Mouse (Mus musculus): ENCODE measurements around the gene Sec14l2. TPM values are rescaled to one million over a fixed set of nuclear protein-coding genes. Genes with fewer than 3 reads are reported as not detected.
"Not testable (repeated sequence)": the region's sequence is repeated elsewhere in the genome, so short reads cannot be mapped to it uniquely, and the experiment has no call there.

Sec14l2 gene
- polyA plus RNA-seq, 1 experiment from 2014 or later: 0.48 TPM

DNA sequence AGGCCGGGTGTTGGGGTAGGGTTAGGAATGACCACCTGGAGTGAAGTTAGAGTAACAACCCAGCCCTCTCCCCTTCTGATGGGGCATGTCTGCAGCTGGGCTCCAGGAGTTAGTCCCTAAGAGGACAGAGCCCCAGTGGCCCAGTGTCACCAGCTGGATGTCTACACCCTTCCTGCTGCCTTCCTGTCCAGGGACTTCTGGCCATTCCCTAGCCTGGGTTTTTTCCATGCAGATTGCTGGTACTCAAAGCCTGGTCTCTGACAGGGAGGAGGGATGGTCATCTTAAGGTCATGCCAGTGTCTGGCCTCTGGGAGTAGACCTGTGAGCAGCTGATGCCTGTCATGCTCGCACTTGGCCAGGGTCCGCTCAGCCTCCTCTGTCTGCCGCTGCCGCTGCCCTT lies 24.9 kb upstream of the Sec14l2 start:
- 77% methylated on average over 5 of the region's 5 CpGs for WGBS
- no peaks in the 10 kb centered on the region for H3K27me3 ChIP-seq (replicated peaks)
- ATAC-seq (ENCODE audit: extremely low read depth, insufficient number of reproducible peaks, low FRiP score, low TSS enrichment): no peak
- no peaks in the 10 kb centered on the region for H3K9me3 ChIP-seq
- H3K4me3 ChIP-seq: no peak overlapping the region
- no peak overlapping the region for H3K4me2 ChIP-seq
- no peak overlapping the region for H3K9ac ChIP-seq
- H3K4me1 ChIP-seq: peaks cover 3% of the 10 kb centered on the region; the same call in 1 of the 2 replicates
- no peak overlapping the region for H3K27ac ChIP-seq (replicated peaks)
- H3K36me3 ChIP-seq: peaks cover 42% of the 10 kb centered on the region

DNA sequence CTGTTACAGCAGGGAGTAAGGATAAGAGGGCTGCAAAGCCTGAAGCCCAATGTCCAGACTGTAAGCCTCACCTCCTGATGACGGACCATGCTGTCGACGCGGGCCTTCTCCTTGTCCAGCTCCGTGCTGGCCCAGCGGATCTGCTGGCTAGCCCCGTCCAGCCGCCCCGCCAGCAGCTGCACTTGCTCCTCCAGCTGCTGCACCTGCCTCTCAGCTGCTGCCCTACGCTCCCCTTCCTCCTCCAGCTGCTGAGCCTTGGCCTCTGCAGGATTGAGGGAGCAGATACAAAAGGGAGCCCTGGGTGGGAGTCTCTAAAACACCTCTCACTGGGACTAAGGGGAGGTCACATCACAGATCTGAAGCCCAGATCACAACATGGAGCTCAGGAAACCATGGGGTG lies 23.9 kb upstream of the Sec14l2 start:
- WGBS: 75% methylated on average over 10 of the region's 10 CpGs
- ATAC-seq (ENCODE audit: extremely low read depth, insufficient number of reproducible peaks, low FRiP score, low TSS enrichment): no peak
- H3K9me3 ChIP-seq: no peaks in the 10 kb centered on the region
- no peak overlapping the region for H3K4me2 ChIP-seq
- H3K27me3 ChIP-seq (replicated peaks): no peaks in the 10 kb centered on the region
- peaks cover 53% of the 10 kb centered on the region for H3K36me3 ChIP-seq
- peaks cover 3% of the 10 kb centered on the region; the same call in 1 of the 2 replicates for H3K4me1 ChIP-seq
- no peak overlapping the region for H3K9ac ChIP-seq
- H3K4me3 ChIP-seq: no peak overlapping the region
- no peak overlapping the region for H3K27ac ChIP-seq (replicated peaks)

DNA sequence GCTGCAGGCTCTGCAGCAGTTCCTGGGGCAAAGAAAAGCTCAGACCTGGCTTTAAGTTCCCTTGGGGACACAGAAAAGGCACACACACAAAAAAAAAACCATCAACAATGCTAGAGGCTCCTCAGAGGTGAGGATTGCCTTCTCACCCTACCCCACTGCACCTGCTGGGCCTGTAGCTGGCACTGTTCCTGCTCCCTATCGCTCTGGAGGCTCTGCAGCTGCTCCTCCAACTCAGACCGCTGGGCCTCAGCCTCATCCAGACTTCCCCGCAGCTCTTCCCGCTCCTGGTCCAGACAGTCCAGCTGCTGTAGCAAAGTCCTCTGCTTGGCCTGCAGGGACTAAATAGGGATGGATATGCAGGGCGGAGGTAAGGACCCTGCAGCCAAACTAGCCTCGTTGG lies 23.2 kb upstream of the Sec14l2 start:
- Histone ChIP-seq H3K27me3 (replicated peaks) (no peaks in the 10 kb centered on the region), H3K9ac (no peak overlapping the region), H3K4me1 (peaks cover 3% of the 10 kb centered on the region; the same call in 1 of the 2 replicates), H3K4me2 (no peak overlapping the region), H3K36me3 (peaks cover 56% of the 10 kb centered on the region), H3K9me3 (no peaks in the 10 kb centered on the region), H3K4me3 (no peak overlapping the region), H3K27ac (replicated peaks) (no peak overlapping the region)
- 71% methylated on average over 6 of the region's 6 CpGs for WGBS
- ATAC-seq (ENCODE audit: extremely low read depth, insufficient number of reproducible peaks, low FRiP score, low TSS enrichment): no peak

GRCm38 (mm10) chr11:4143281-4144062 lies 20.3 kb upstream of the Sec14l2 start:
- no peak for ATAC-seq (ENCODE audit: extremely low read depth, insufficient number of reproducible peaks, low FRiP score, low TSS enrichment)

GRCm38 (mm10) chr11:4142352-4142751 lies 19.1 kb upstream of the Sec14l2 start:
- no peaks in the 10 kb centered on the region for H3K9me3 ChIP-seq
- H3K27ac ChIP-seq (replicated peaks): no peak overlapping the region
- WGBS: 80% methylated on average over 4 of the region's 4 CpGs
- peaks cover 80% of the 10 kb centered on the region for H3K36me3 ChIP-seq
- H3K4me1 ChIP-seq: no peaks in the 10 kb centered on the region
- H3K4me3 ChIP-seq: no peak overlapping the region
- no peaks in the 10 kb centered on the region for H3K27me3 ChIP-seq (replicated peaks)
- no peak overlapping the region for H3K4me2 ChIP-seq
- H3K9ac ChIP-seq: no peak overlapping the region
- ATAC-seq (ENCODE audit: extremely low read depth, insufficient number of reproducible peaks, low FRiP score, low TSS enrichment): no peak

More at GRCm38 (mm10) chr11:4143281-4144062, 20.3 kb upstream of the Sec14l2 start:
- Histone ChIP-seq H3K9me3 (no peaks in the 10 kb centered on the region), H3K27me3 (replicated peaks) (no peaks in the 10 kb centered on the region), H3K36me3 (peaks cover 74% of the 10 kb centered on the region), H3K4me1 (peaks cover 3% of the 10 kb centered on the region; the same call in 1 of the 2 replicates), H3K9ac (no peak overlapping the region), H3K4me2 (no peak overlapping the region), H3K27ac (replicated peaks) (no peak overlapping the region), H3K4me3 (no peak overlapping the region)
- WGBS: 83% methylated on average over 21 of the region's 21 CpGs

- Histone ChIP-seq H3K27ac (replicated peaks) (no peak overlapping the region), H3K27me3 (replicated peaks) (no peaks in the 10 kb centered on the region), H3K9me3 (no peaks in the 10 kb centered on the region), H3K4me2 (no peak overlapping the region), H3K36me3 (peaks cover 82% of the 10 kb centered on the region), H3K9ac (no peak overlapping the region), H3K4me3 (no peak overlapping the region), H3K4me1 (peaks cover 6% of the 10 kb centered on the region)
- ATAC-seq (ENCODE audit: extremely low read depth, insufficient number of reproducible peaks, low FRiP score, low TSS enrichment): no peak
Observed at GRCm38 (mm10) chr11:4141505-4141904, 18.3 kb upstream of the Sec14l2 start.

GRCm38 (mm10) chr11:4138964-4139363 lies 15.7 kb upstream of the Sec14l2 start:
- Histone ChIP-seq H3K4me2 (no peak overlapping the region), H3K27ac (replicated peaks) (no peak overlapping the region), H3K27me3 (replicated peaks) (no peaks in the 10 kb centered on the region), H3K4me1 (peaks cover 19% of the 10 kb centered on the region), H3K9ac (no peak overlapping the region), H3K9me3 (no peaks in the 10 kb centered on the region), H3K36me3 (peaks cover 71% of the 10 kb centered on the region), H3K4me3 (no peak overlapping the region)
- no peak for ATAC-seq (ENCODE audit: extremely low read depth, insufficient number of reproducible peaks, low FRiP score, low TSS enrichment)
- 77% methylated on average over 2 of the region's 2 CpGs for WGBS

- Histone ChIP-seq H3K27me3 (replicated peaks) (no peaks in the 10 kb centered on the region), H3K27ac (replicated peaks) (peak within 1 kb of the TSS; percentile 81), H3K4me2 (peak within 1 kb of the TSS; percentile 90), H3K4me1 (peaks cover 19% of the 10 kb centered on the region), H3K36me3 (peaks cover 35% of the 10 kb centered on the region), H3K9me3 (no peaks in the 10 kb centered on the region), H3K9ac (peak within 1 kb of the TSS; percentile 97), H3K4me3 (peak within 1 kb of the TSS; percentile 77)
- 1% methylated on average over 60 of the region's 66 CpGs for WGBS
- peak; percentile 83 for ATAC-seq (ENCODE audit: extremely low read depth, insufficient number of reproducible peaks, low FRiP score, low TSS enrichment)
Observed at GRCm38 (mm10) chr11:4134986-4135935, 12.0 kb upstream of the Sec14l2 start, which contains the start of gene Rnf215. TSS of gene Rnf215 (plus strand) at chr11:4135202.

GRCm38 (mm10) chr11:4134400-4134799 lies 11.2 kb upstream of the Sec14l2 start:
- Histone ChIP-seq H3K27me3 (replicated peaks) (no peaks in the 10 kb centered on the region), H3K4me3 (peak overlapping the region; percentile 77), H3K9ac (peak overlapping the region; percentile 34; the same call in 1 of the 2 replicates), H3K36me3 (peaks cover 26% of the 10 kb centered on the region), H3K4me2 (peak overlapping the region; percentile 90; the same call in 1 of the 2 replicates), H3K27ac (replicated peaks) (no peak overlapping the region), H3K9me3 (no peaks in the 10 kb centered on the region), H3K4me1 (peaks cover 19% of the 10 kb centered on the region)
- no peak for ATAC-seq (ENCODE audit: extremely low read depth, insufficient number of reproducible peaks, low FRiP score, low TSS enrichment)
- WGBS: 55% methylated on average over 6 of the region's 6 CpGs

GRCm38 (mm10) chr11:4133450-4133849 lies 10.2 kb upstream of the Sec14l2 start:
- WGBS: 48% methylated on average over 3 of the region's 3 CpGs
- Histone ChIP-seq H3K4me1 (peaks cover 19% of the 10 kb centered on the region), H3K9me3 (no peaks in the 10 kb centered on the region), H3K4me2 (no peak overlapping the region), H3K27ac (replicated peaks) (no peak overlapping the region), H3K27me3 (replicated peaks) (no peaks in the 10 kb centered on the region), H3K9ac (no peak overlapping the region), H3K36me3 (peaks cover 16% of the 10 kb centered on the region), H3K4me3 (no peak overlapping the region)
- ATAC-seq (ENCODE audit: extremely low read depth, insufficient number of reproducible peaks, low FRiP score, low TSS enrichment): no peak

GRCm38 (mm10) chr11:4128461-4128860 lies 5.2 kb upstream of the Sec14l2 start:
- not testable (repeated sequence) for H3K27me3 ChIP-seq (replicated peaks); ATAC-seq (ENCODE audit: extremely low read depth, insufficient number of reproducible peaks, low FRiP score, low TSS enrichment); H3K27ac ChIP-seq (replicated peaks); H3K9ac ChIP-seq; H3K4me1 ChIP-seq; H3K4me2 ChIP-seq; H3K36me3 ChIP-seq; H3K4me3 ChIP-seq
- H3K9me3 ChIP-seq: peaks cover 23% of the 10 kb centered on the region
- 76% methylated on average over 4 of the region's 4 CpGs for WGBS

All from heart, embryonic 13.5 days (tissue).